Mouse (Mus musculus): ENCODE data around the gene Trib2. TPM values are rescaled to one million over a fixed set of nuclear protein-coding genes. Genes with fewer than 3 reads are reported as not detected.

The Trib2 gene
- polyA plus RNA-seq, 1 experiment = 2.9 TPM

- H3K27ac ChIP-seq (replicated peaks; ENCODE audit: low read depth, low read length) = no peak overlapping the region
- no peaks in the 10 kb centered on the region for H3K4me1 ChIP-seq (ENCODE audit: control insufficient read depth, insufficient read depth, insufficient read length, low read length)
- H3K4me3 ChIP-seq (ENCODE audit: insufficient read depth, low read depth, low read length) = no peak overlapping the region
Observed at GRCm38 (mm10) chr12:15828815-15829398, 12.2 kb upstream of the Trib2 start.

GRCm38 (mm10) chr12:15821019-15821418 is 4.3 kb upstream of the Trib2 start:
- H3K27ac ChIP-seq (replicated peaks; ENCODE audit: low read depth, low read length) = no peak overlapping the region
- no peak overlapping the region for H3K4me3 ChIP-seq (ENCODE audit: insufficient read depth, low read depth, low read length)
- H3K4me1 ChIP-seq (ENCODE audit: control insufficient read depth, insufficient read depth, insufficient read length, low read length) = 0 out of 2 replicates have a peak, but pooled peaks cover 2% of the 10 kb centered on the region

GRCm38 (mm10) chr12:15817365-15817764 is 643 bp upstream of the Trib2 start:
- H3K27ac ChIP-seq (replicated peaks; ENCODE audit: low read depth, low read length) = peak overlapping the region; percentile 72
- 0 out of 2 replicates have a peak, but pooled peaks cover 2% of the 10 kb centered on the region for H3K4me1 ChIP-seq (ENCODE audit: control insufficient read depth, insufficient read depth, insufficient read length, low read length)
- peak overlapping the region; percentile 92 for H3K4me3 ChIP-seq (ENCODE audit: insufficient read depth, low read depth, low read length)

DNA sequence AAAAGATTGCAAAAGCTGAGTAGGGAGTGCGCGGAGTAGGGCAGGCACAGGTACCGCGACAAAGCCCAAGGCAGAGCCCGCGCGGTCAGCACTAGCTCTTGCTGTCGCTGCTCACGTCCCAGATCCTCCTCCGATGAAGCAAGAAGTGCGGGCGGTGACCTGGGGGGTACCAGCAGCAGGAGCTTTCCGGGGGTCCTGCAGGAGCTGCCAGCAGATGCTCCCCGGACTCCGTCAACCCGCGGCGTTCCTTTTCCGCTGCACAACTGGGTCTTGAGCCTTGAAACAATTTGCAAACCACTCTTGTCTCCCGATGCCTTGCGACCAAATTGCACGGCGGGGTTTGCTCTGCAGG is 492 bp downstream of the Trib2 start:
- Histone ChIP-seq H3K27ac (replicated peaks; ENCODE audit: low read depth, low read length) (peak overlapping the region; percentile 98), H3K4me3 (ENCODE audit: insufficient read depth, low read depth, low read length) (peak overlapping the region; percentile 92), H3K4me1 (ENCODE audit: control insufficient read depth, insufficient read depth, insufficient read length, low read length) (0 out of 2 replicates have a peak, but pooled peaks cover 2% of the 10 kb centered on the region)

DNA sequence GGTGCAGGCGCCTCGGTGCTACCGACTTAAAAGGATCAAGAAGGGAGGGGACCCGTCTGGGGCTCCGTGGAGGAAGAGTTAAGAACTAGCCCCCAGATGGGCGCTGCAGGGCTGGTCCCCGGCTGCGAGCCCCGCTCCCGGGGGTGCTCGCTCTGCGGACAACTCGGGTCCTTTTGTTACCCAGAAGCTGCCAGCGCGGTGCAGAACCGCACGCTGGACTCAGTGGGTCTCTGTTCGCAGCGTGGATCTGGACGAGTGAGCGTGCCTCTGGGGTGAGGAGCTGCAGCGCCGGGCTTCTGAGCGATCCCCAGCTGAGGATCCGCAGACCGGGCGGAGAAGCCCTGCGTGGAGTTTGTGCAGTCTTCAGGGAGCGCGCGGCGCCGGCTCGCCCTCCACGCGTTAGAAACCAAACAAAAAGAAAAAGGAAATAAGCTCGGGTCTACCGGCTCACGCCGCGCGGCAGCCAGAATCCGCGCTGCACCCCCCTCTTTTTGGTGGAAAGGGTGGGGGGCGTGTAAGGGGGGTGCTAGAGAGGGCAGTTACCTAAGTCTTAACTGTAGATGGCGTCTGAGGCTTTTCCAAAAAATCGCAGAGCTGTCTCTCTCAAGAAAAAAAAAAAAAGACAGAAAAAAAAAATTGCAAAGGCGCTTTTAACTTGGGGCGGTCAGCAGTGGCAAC is 1.0 kb downstream of the Trib2 start:
- Histone ChIP-seq H3K4me1 (ENCODE audit: control insufficient read depth, insufficient read depth, insufficient read length, low read length) (0 out of 2 replicates have a peak, but pooled peaks cover 2% of the 10 kb centered on the region), H3K27ac (replicated peaks; ENCODE audit: low read depth, low read length) (peak overlapping the region; percentile 98)

DNA sequence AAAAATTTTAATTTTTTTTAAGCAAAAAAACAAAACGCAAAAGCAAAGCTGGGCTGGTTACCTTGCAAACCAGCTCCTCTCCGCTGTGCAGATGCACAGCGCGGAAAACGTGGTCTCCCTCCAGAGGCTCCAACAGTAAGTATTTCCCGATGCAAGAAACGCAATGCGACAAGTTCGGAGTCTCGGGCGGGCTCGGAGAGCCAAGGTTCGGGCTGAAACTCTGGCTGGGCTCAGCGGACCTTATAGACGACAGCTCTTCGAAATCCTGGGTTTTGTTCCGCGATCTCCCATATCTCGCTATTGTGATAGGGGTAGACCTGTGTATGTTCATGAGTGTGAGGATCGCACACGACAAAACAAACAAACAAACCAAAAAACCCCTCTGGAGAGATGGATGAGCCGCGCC is 1.5 kb downstream of the Trib2 start:
- 0 out of 2 replicates have a peak, but pooled peaks cover 2% of the 10 kb centered on the region for H3K4me1 ChIP-seq (ENCODE audit: control insufficient read depth, insufficient read depth, insufficient read length, low read length)
- peak overlapping the region; percentile 92 for H3K4me3 ChIP-seq (ENCODE audit: insufficient read depth, low read depth, low read length)
- H3K27ac ChIP-seq (replicated peaks; ENCODE audit: low read depth, low read length) = peak overlapping the region; percentile 98

More for the DNA sequence above, 1.0 kb downstream of the Trib2 start:
- peak overlapping the region; percentile 92 for H3K4me3 ChIP-seq (ENCODE audit: insufficient read depth, low read depth, low read length)

GRCm38 (mm10) chr12:15814249-15815081 is 2.3 kb downstream of the Trib2 start:
- Histone ChIP-seq H3K4me1 (ENCODE audit: control insufficient read depth, insufficient read depth, insufficient read length, low read length) (peaks cover 7% of the 10 kb centered on the region), H3K27ac (replicated peaks; ENCODE audit: low read depth, low read length) (peak overlapping the region; percentile 97), H3K4me3 (ENCODE audit: insufficient read depth, low read depth, low read length) (peak overlapping the region; percentile 92)

DNA sequence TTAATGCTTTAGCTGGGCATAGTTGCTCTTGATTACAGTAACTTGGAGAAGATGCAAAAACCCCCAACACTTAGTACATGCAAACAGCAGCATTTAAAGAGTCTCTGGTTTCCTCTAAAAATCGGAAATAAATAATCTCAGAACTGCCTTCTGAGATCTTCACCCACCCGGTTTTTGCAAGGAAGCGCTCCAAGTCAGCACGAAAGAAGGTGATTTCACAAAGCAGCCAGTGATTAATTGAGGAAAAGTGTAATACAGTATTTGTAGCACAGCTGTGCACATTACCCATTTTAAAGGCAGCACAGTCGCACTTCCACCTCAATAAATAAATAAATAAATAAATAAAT is 2.9 kb downstream of the Trib2 start:
- peaks cover 7% of the 10 kb centered on the region for H3K4me1 ChIP-seq (ENCODE audit: control insufficient read depth, insufficient read depth, insufficient read length, low read length)
- H3K27ac ChIP-seq (replicated peaks; ENCODE audit: low read depth, low read length) = peak overlapping the region; percentile 92
- peak overlapping the region; percentile 68 for H3K4me3 ChIP-seq (ENCODE audit: insufficient read depth, low read depth, low read length)

DNA sequence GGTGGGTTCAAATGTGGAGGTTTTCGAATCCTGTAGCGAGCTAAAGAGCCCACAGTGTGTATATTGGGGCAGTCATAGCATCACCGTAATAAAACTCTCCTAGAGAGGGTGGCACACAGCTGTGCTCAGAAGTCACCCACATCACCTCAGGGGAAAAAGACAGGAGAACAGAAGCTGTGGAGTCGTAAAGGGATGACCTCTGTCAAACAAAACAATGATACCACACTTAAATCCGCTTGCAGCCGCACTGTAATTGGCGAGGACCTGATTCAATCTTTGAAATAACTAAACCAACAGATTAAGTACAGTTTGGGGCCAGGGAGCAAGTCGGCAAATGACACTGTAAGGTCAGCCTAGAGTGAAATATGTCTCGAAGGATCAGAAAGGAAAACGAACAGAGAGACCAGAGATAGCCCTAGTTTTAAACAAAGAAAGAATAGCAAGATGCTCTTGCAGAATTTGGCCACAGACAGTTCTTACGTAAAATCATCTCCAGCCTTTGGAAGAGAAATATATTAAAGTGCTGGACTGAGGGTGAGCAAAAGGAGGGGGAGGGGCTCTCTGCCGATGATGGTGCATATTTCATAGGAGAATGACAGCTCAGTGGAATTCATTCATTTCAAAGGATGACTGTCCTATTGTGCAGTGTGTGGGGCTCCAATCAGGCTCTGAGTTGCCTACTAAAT is 3.4 kb downstream of the Trib2 start:
- Histone ChIP-seq H3K27ac (replicated peaks; ENCODE audit: low read depth, low read length) (peak overlapping the region; percentile 92), H3K4me3 (ENCODE audit: insufficient read depth, low read depth, low read length) (peak overlapping the region; percentile 68), H3K4me1 (ENCODE audit: control insufficient read depth, insufficient read depth, insufficient read length, low read length) (peaks cover 7% of the 10 kb centered on the region)

- H3K4me3 ChIP-seq (ENCODE audit: insufficient read depth, low read depth, low read length) = peak overlapping the region; percentile 41
- H3K4me1 ChIP-seq (ENCODE audit: control insufficient read depth, insufficient read depth, insufficient read length, low read length) = peaks cover 4% of the 10 kb centered on the region
- peak overlapping the region; percentile 91 for H3K27ac ChIP-seq (replicated peaks; ENCODE audit: low read depth, low read length)
Observed at GRCm38 (mm10) chr12:15812139-15812962, 4.4 kb downstream of the Trib2 start.

DNA sequence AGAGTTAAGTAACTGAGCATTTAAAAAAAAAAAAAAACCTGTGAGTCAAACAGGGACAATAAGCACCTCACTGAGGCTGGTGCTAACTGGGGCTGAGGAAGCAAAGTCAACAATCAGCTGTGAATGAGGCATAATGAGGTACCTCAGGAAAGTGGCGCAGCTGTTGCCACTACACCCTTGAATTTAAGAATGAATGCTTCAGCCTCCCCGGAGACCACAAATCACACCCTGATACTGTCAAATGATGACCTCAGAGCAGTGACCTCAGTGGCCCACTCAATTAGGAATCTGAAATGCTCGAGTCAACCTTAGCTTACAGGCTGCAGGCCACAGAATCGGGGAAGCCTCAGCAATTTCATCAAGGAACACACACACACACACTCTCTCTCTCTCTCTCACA is 5.0 kb downstream of the Trib2 start:
- H3K4me1 ChIP-seq (ENCODE audit: control insufficient read depth, insufficient read depth, insufficient read length, low read length) = peaks cover 7% of the 10 kb centered on the region
- H3K4me3 ChIP-seq (ENCODE audit: insufficient read depth, low read depth, low read length) = peak overlapping the region; percentile 41
- peak overlapping the region; percentile 91 for H3K27ac ChIP-seq (replicated peaks; ENCODE audit: low read depth, low read length)

DNA sequence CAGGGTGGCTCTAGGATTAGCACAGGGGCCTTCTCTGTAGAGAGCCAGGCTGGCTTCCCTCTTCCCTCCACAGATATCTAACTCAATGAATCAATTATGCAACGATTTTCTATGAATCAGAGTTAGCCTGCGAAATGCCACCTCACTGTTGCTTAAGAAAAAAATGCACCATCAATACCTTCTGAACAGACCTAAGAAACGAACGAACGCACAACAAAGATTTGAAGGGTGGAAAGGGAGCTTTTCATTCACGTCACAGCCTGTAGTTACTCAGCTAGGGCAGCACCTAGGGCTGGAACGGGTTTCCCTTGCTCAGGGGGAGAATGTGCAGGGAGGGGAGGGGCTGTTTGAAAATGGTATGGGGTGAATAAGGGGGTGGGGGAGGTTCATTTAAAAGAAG is 5.8 kb downstream of the Trib2 start:
- peaks cover 12% of the 10 kb centered on the region for H3K4me1 ChIP-seq (ENCODE audit: control insufficient read depth, insufficient read depth, insufficient read length, low read length)
- 0 out of 2 replicates have a peak overlapping the region, but pooled peaks have one; percentile 32 for H3K27ac ChIP-seq (replicated peaks; ENCODE audit: low read depth, low read length)
- H3K4me3 ChIP-seq (ENCODE audit: insufficient read depth, low read depth, low read length) = peak overlapping the region; percentile 23; the same call in 1 of the 2 replicates

- Histone ChIP-seq H3K4me3 (ENCODE audit: insufficient read depth, low read depth, low read length) (no peak overlapping the region), H3K27ac (replicated peaks; ENCODE audit: low read depth, low read length) (no peak overlapping the region), H3K4me1 (ENCODE audit: control insufficient read depth, insufficient read depth, insufficient read length, low read length) (peaks cover 20% of the 10 kb centered on the region)
Observed at GRCm38 (mm10) chr12:15809657-15810056, 7.1 kb downstream of the Trib2 start.

GRCm38 (mm10) chr12:15809249-15809648 is 7.5 kb downstream of the Trib2 start:
- peaks cover 22% of the 10 kb centered on the region for H3K4me1 ChIP-seq (ENCODE audit: control insufficient read depth, insufficient read depth, insufficient read length, low read length)
- H3K4me3 ChIP-seq (ENCODE audit: insufficient read depth, low read depth, low read length) = no peak overlapping the region
- H3K27ac ChIP-seq (replicated peaks; ENCODE audit: low read depth, low read length) = no peak overlapping the region

Data from brown adipose tissue, adult 24 weeks (tissue).